Mouse (Mus musculus): ENCODE results near the gene Samd5.

DNA sequence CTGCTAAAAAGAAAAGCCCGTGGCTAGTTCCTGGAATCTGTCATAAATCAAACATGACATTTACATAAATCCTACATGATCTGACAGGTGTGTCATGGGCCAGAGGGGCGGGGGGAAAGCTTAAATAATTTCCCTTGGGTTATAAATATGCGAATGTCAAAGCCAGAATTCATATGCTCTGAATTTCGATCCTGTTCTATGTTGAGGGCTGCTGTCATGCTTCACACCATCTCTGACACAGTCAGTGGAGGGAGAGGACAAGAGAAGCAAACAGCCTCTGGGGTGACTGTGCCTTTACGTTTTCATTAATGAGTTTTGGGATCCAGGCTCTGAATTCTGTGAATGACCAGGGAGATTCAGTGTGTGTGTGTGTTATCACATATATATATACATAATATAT, 45.0 kb upstream of the Samd5 start:
- TF ChIP-seq POLR2A (IDR thresholded peaks at IDR 0.05; ENCODE audit: borderline replicate concordance, extremely low read depth, insufficient read depth, insufficient read length, poor library complexity, severe bottlenecking), result no peak
- no peak for TF ChIP-seq CTCF (IDR thresholded peaks at IDR 0.05; ENCODE audit: borderline replicate concordance, extremely low read depth, insufficient read depth, insufficient read length)

Measured in brain, embryonic 14.5 days (tissue).